Mouse (Mus musculus) bone marrow macrophage, adult 2 months (primary cell): ENCODE data around the gene Atg5.
"Not testable (repeated sequence)": the region's sequence is repeated elsewhere in the genome, so short reads cannot be mapped to it uniquely, and the experiment has no call there.

ENCODE experiments used
- CTCF ChIP-seq: IDR thresholded peaks from 2 replicates; pipeline ENCODE4 v1.5.1; 2012; ENCODE audit warnings: low read depth, mild to moderate bottlenecking, low read length, moderate library complexity
- POLR2A ChIP-seq: IDR thresholded peaks from 2 replicates; pipeline ENCODE4 v1.6.1; 2012; ENCODE audit warnings: mild to moderate bottlenecking, low read depth, low read length, borderline replicate concordance

- TF ChIP-seq CTCF, POLR2A: not testable (repeated sequence)
Measured at GRCm38 (mm10) chr10:44219073-44219472, 49.1 kb upstream of the Atg5 start.
